Mouse (Mus musculus) layer of hippocampus, adult 9-11 months (tissue): ENCODE measurements at regions not wholly inside any gene's neighbourhood (a gene's known extent, or its start where the extent isn't known, plus 50 kb on each side); places are given as distances from the start of the nearest gene placed in this dataset.

Experiments
- DNase-seq: peaks from one replicate; pipeline ENCODE4 v3.0.0; 2022

GRCm38 (mm10) chr9:63038031-63038430 lies 50.3 kb upstream of the Pias1 start:
- DNase-seq = no peak
